Mouse (Mus musculus): ENCODE data around the gene Sspn.

DNA sequence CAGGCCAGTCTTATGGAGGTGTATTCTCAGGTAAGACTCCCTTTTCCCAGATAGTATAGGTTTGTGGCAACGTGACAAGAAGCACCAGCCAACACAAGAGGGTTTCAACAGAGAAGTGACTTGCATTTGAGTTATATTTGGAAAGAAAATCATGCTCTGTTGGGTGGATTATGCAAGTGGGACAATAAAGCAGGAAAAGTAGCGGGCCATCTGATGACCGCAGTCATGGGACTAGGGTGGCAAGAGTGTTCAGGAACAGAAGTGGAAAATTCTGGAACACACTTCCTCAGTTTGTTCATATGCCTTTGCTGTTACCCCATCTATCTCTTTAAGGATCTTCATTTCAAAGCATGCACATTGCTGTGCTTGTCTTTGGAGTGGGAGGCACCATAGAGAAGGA lies 82.9 kb downstream of the Sspn start:
- no peak for TF ChIP-seq USF1 (IDR thresholded peaks at IDR 0.05; ENCODE audit: low read depth)
- no peak for TF ChIP-seq CTCF (IDR thresholded peaks at IDR 0.05; ENCODE audit: control insufficient read depth, insufficient read depth, insufficient read length)
- TF ChIP-seq MYOD1 (IDR thresholded peaks at IDR 0.05; ENCODE audit: control insufficient read depth, insufficient read length, low read depth), result no peak

Data from C2C12 (cell line).